Mouse (Mus musculus) E14TG2a.4 (cell line): ENCODE results near the gene Dhrs11.

Experiments
- H3K27me3 ChIP-seq: 2 replicates; pipeline ENCODE4 v1.6.1; 2014; ENCODE audit warnings: low read length, control low read depth; ENCODE audit not compliant: insufficient read depth
- H3K36me3 ChIP-seq: 2 replicates; pipeline ENCODE4 v1.6.1; 2014; ENCODE audit warnings: low read length, control low read depth; ENCODE audit not compliant: insufficient read depth
- H3K4me1 ChIP-seq: replicated peaks from 2 replicates; pipeline ENCODE4 v1.6.1; 2014; ENCODE audit warnings: low read depth, low read length, control low read depth
- H3K4me3 ChIP-seq: replicated peaks from 2 replicates; pipeline ENCODE4 v1.5.1; 2014; ENCODE audit warnings: mild to moderate bottlenecking, low read length
- H3K9me3 ChIP-seq: 2 replicates; pipeline ENCODE4 v1.6.1; 2014; ENCODE audit warnings: low read length, control low read depth
- CTCF ChIP-seq: conservative IDR thresholded peaks from 2 replicates; pipeline ENCODE4 v1.5.1; 2014; ENCODE audit warnings: low read length
- NANOG ChIP-seq: IDR thresholded peaks from 2 replicates; pipeline ENCODE4 v1.6.1; 2014; ENCODE audit warnings: borderline replicate concordance, low read length, mixed read lengths
- POU5F1 ChIP-seq: IDR thresholded peaks from 2 replicates; pipeline ENCODE4 v1.6.1; 2014; ENCODE audit warnings: low read length, borderline replicate concordance

Gene Dhrs11

DNA sequence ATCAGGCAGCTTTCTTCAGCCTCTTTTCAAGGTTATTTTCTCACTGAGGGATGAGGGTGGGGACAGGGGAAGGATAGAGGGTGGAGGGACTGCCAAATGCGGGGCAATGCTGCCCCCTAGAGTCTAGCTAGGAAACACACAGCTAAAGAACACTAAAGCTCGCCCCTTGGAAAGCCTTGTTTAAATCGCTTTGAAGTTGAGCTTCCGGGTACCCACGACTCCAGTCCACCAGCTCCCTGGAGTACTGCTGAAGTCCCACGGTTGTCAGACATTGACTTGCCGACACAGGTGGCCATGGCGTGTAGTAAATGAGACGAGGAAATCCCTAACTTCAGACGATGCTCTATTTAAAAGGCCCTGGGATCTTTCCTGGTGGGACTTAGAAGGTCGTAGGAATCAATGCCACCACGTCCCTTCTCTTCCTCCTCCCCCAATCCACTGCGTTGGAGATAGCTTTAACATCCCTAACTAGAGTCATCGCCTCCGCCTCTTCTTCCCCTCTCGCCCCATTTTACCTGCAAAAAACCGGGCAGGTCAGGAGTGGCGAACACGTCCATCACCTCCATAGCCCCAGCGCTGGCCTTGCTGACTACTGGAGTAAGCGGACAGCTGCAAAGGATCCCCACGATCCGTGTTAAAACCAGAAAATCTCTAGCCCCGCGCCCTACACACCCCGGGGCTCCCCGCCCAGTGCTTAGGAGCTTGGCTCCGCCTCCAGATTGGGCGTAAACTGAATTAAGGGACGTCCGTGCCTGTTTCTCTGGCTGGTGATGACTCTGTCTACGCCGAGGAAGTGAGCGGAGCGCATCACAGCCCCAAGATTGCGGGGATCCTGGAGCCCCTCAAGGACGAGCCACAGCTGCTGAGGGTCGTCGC is 10.5 kb downstream of the Dhrs11 start:
- H3K36me3 ChIP-seq: peaks cover 49% of the 10 kb centered on the region
- H3K27me3 ChIP-seq: no peaks in the 10 kb centered on the region
- peak overlapping the region; percentile 96 for H3K4me3 ChIP-seq
- H3K4me1 ChIP-seq: peaks cover 59% of the 10 kb centered on the region
- H3K9me3 ChIP-seq: peaks cover 5% of the 10 kb centered on the region; the same call in 1 of the 2 replicates
- TF ChIP-seq NANOG (no peak), CTCF (peak; percentile 84)

DNA sequence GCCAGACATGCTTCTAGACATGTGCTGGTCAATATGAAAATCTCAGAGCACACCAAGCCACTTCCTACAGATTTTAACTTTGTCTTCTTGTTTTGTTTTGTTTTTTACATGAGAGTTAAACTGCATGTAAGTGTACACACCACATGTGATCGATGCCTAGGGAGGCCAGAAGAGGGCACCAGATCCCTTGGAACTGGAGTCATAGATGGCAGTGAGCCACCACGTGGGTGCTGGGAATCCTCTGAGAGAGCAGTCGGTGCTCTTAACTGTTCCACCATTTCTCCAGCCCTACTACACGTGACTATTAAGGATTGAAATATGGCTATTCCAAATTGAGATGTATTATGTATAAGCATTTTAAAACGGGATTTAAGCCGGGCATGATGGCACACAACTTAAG is 11.4 kb downstream of the Dhrs11 start:
- H3K27me3 ChIP-seq: no peaks in the 10 kb centered on the region
- no peak overlapping the region for H3K4me3 ChIP-seq
- H3K36me3 ChIP-seq: peaks cover 54% of the 10 kb centered on the region
- peaks cover 50% of the 10 kb centered on the region for H3K4me1 ChIP-seq
- no peak for TF ChIP-seq NANOG
- TF ChIP-seq POU5F1: no peak
- TF ChIP-seq CTCF: peak; percentile 47
- peaks cover 15% of the 10 kb centered on the region for H3K9me3 ChIP-seq

DNA sequence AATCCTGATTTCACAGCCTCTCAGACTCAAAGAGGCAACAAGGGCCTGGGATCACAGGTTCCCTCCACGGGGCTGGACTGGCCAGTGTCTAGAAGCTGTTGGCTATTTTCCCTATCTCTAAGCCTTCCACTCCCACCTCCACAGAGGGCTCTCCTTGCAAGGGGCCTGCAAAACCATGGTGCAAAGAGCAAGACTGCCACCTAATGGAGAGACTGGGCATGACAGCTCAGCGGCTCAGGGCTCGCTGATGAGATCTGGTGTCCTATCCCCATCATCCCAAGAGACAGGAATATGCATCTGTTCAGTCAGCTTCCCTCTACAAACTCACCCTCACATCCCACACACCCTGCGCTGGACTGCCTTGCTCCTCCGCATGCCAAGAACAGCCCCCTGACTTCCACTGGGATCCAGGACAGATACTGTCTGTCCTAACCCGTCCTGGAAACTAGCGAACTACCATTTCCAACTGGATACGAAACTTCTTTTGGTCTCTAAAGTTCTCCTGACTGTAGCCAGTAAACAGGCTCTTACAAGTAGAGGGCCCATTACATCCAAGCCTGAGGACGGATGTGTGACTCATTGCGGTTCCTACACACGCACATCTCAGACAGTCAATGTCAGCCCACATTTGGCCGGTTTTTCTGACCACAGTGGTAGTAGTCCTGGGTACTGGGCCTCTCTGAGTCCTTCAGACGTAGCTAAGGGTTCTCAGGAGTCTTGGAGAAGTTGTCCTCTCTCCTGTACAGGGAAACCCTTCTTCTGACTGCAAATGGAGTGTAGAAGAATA is 14.9 kb downstream of the Dhrs11 start:
- Histone ChIP-seq H3K9me3 (peaks cover 44% of the 10 kb centered on the region), H3K27me3 (no peaks in the 10 kb centered on the region), H3K4me3 (no peak overlapping the region), H3K4me1 (peaks cover 23% of the 10 kb centered on the region), H3K36me3 (peaks cover 47% of the 10 kb centered on the region)
- TF ChIP-seq CTCF (peak; percentile 97), POU5F1 (no peak)

DNA sequence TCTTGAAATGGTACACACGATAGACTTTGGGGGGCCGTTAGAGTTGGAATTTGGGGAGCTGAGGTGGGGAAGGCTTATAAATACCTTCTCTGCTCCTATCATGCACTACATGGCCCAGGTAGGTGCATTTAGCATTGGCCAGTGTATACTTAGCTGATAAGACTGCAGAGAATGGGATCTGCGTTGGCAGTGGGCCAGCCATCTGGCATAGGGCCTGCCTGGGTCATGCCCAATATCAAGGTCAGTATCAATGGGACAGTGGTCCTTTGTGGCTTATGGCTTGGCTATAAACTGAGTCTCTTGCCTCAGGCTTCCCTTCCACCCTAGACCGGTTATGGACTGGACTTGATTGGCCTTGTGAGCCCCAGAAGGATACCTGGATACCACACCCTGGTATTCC is 24.4 kb downstream of the Dhrs11 start:
- Histone ChIP-seq H3K4me1 (no peaks in the 10 kb centered on the region), H3K27me3 (peaks cover 17% of the 10 kb centered on the region; the same call in 1 of the 2 replicates), H3K9me3 (no peaks in the 10 kb centered on the region), H3K4me3 (no peak overlapping the region), H3K36me3 (no peaks in the 10 kb centered on the region)
- TF ChIP-seq CTCF (no peak), NANOG (no peak), POU5F1 (no peak)

DNA sequence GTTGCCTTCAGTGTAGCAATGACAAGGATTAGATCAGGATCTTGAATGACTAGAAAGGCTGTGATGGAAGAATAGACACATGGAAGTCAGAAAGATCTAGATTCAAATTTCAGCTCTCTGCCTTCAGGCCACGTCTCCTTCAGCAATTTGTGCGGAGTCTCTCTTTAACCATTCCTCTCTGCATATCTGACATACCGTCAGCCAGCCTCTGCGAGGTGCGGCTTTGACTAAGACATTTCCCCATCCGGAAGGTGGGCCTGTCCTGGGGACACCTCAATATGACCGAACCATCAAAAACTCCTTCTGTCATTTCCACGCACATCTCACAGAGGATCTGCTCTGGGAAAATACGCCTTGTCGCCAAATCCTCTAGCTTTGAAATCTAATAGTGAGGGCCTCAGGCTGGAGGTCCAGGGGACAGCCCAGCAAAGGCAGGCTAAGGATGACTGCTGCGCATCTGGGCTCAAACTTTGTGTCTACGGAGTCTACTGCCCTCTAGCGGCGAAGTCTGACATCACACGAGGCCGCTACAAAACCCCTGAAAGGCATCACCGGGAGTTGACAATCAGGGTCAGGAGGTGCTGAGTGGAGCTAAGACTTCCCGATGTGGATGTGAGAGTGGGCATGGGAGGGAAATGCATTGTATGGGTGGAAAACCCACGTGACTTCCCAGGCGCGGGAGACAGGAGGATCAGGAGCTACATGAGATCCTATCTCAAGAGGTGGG is 31.0 kb downstream of the Dhrs11 start:
- Histone ChIP-seq H3K27me3 (peaks cover 24% of the 10 kb centered on the region; the same call in 1 of the 2 replicates), H3K4me3 (no peak overlapping the region), H3K9me3 (no peaks in the 10 kb centered on the region), H3K36me3 (no peaks in the 10 kb centered on the region), H3K4me1 (peaks cover 9% of the 10 kb centered on the region)
- TF ChIP-seq NANOG: no peak
- peak; percentile 91 for TF ChIP-seq CTCF
- TF ChIP-seq POU5F1: no peak

DNA sequence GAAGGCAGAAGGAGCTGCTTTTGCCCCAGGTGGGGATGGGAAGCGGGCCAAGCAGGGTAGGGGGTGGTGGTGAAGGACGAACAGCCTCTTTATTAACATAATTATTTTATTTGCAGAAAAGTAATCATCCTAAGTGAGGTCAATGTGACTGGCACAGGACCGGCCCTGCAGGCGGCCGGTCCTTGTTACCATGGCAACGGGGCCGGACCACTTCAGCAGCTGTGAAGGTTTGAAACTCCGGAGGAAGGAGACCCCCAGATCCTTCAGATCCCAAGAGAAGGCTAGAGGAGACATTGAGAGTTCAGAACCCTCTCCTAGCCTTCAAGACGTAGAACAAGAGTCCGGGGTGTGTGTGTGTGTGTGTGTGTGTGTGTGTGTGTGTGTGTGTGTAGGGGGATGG is 31.8 kb downstream of the Dhrs11 start:
- H3K4me3 ChIP-seq: no peak overlapping the region
- peaks cover 31% of the 10 kb centered on the region; the same call in 1 of the 2 replicates for H3K27me3 ChIP-seq
- no peaks in the 10 kb centered on the region for H3K9me3 ChIP-seq
- TF ChIP-seq CTCF (no peak), POU5F1 (no peak), NANOG (no peak)
- H3K36me3 ChIP-seq: no peaks in the 10 kb centered on the region
- H3K4me1 ChIP-seq: peaks cover 9% of the 10 kb centered on the region

DNA sequence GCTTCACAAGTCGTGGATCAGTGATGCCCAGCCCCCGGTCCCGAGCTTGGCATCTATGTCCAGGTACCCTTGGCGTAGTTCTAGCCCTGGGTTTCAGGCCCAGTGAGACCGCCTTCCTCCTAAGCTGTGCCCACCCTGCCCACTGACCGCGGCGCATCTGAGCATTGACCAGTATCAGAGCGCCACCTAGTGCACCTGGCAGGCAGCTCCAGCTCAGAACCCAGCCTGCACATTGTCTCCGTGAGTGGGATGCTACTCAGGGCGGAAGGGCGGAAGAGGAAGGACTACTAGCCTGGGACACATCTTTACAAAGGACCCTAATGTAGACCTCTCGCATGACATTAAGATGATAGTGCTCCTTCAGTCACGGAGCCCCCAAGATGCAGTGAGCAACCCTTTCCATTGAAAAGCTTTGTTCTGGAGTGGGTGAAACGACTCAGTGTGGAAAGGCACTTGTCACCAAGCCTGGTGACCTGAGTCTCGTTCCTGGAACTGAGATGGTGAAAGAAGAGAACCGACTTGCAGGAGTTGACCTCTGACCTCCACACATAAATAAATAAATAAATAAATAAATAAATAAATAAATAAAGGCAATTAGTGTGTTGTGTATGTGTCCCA is 34.2 kb downstream of the Dhrs11 start:
- TF ChIP-seq CTCF (peak; percentile 72), NANOG (no peak)
- H3K9me3 ChIP-seq: no peaks in the 10 kb centered on the region
- no peaks in the 10 kb centered on the region for H3K36me3 ChIP-seq
- peaks cover 16% of the 10 kb centered on the region for H3K4me1 ChIP-seq
- H3K4me3 ChIP-seq: no peak overlapping the region
- H3K27me3 ChIP-seq: peaks cover 34% of the 10 kb centered on the region; the same call in 1 of the 2 replicates

DNA sequence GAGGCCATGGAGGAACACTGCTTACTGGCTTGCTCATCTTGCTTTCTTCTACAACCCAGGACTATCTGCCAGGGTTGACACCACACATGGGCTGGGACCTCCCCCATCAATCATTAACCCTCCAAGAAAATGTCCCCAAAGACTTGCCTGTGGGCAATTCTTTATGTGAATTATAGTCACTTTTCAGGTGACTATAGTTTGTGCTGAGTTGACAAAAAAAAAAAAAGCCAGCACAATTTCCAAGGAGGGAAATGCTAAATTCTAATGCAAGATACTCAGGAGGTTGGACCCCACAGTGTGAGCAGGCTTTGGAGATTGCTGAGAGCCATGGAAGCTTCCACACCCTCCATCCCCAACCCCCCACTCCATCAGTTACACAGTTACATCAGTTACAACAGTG is 35.2 kb downstream of the Dhrs11 start:
- H3K36me3 ChIP-seq: no peaks in the 10 kb centered on the region
- peaks cover 16% of the 10 kb centered on the region for H3K4me1 ChIP-seq
- H3K9me3 ChIP-seq: no peaks in the 10 kb centered on the region
- H3K27me3 ChIP-seq: peaks cover 31% of the 10 kb centered on the region; the same call in 1 of the 2 replicates
- TF ChIP-seq POU5F1: no peak
- TF ChIP-seq NANOG: no peak
- no peak for TF ChIP-seq CTCF
- H3K4me3 ChIP-seq: no peak overlapping the region
